22 mouse cellular contexts compared by ENCODE assay signal in genomic region chr10:82647205-82647811, GRCm38 (mm10). TPM values are rescaled to one million over a fixed set of nuclear protein-coding genes. Genes with fewer than 3 reads are reported as not detected.
DNase-seq lines count a peak whose midpoint lies in the region; ATAC-seq lines count a peak whose summit lies in the region.
"Had no signal": no experiment of that assay in that cellular context is flagged by ENCODE, and none has a peak within 500 bp of the region (broad histone marks: within the 10 kb centered on the region; RNA-seq: fewer than 3 reads in every experiment).

No protein-coding gene starts in this region.

- no peaks in the 10 kb centered on the region for H3K4me1 ChIP-seq in midbrain, embryonic 11.5 days (ENCODE audit: control insufficient read depth, insufficient read depth, low read length)
- H3K4me1 ChIP-seq in midbrain, embryonic 13.5 days (replicated peaks): no peaks in the 10 kb centered on the region
- no peaks in the 10 kb centered on the region for H3K4me1 ChIP-seq in neural tube, embryonic 15.5 days
- H3K4me1 ChIP-seq: forebrain, embryonic 13.5 days; heart, embryonic 13.5 days; hindbrain, embryonic 12.5 days had no signal

- 93% methylated on average over 17 of the region's 17 CpGs for WGBS in midbrain, embryonic 11.5 days
- WGBS in midbrain, embryonic 13.5 days: 94% methylated on average over 17 of the region's 17 CpGs
- WGBS in neural tube, embryonic 15.5 days: 96% methylated on average over 17 of the region's 17 CpGs

- H3K4me3 ChIP-seq in midbrain, embryonic 11.5 days (ENCODE audit: low read depth, low read length): no peak overlapping the region
- H3K4me3 ChIP-seq in midbrain, embryonic 13.5 days (replicated peaks): no peak overlapping the region
- H3K4me3 ChIP-seq in neural tube, embryonic 15.5 days (replicated peaks): no peak overlapping the region
- H3K4me3 ChIP-seq: forebrain, embryonic 13.5 days; heart, embryonic 13.5 days; hindbrain, embryonic 12.5 days had no signal

- no peaks in the 10 kb centered on the region for H3K9me3 ChIP-seq in midbrain, embryonic 11.5 days (ENCODE audit: control insufficient read depth, low read length)
- no peaks in the 10 kb centered on the region for H3K9me3 ChIP-seq in midbrain, embryonic 13.5 days
- no peaks in the 10 kb centered on the region for H3K9me3 ChIP-seq in neural tube, embryonic 15.5 days (replicated peaks)
- H3K9me3 ChIP-seq: forebrain, embryonic 13.5 days; heart, embryonic 13.5 days; hindbrain, embryonic 12.5 days had no signal

- no peak overlapping the region for H3K27ac ChIP-seq in midbrain, embryonic 11.5 days (ENCODE audit: low read depth, low read length)
- no peak overlapping the region for H3K27ac ChIP-seq in midbrain, embryonic 13.5 days
- no peak overlapping the region for H3K27ac ChIP-seq in neural tube, embryonic 15.5 days (replicated peaks)
- H3K27ac ChIP-seq: forebrain, embryonic 13.5 days; heart, embryonic 13.5 days; hindbrain, embryonic 12.5 days had no signal

- H3K4me2 ChIP-seq in midbrain, embryonic 11.5 days: no peak overlapping the region
- H3K4me2 ChIP-seq in midbrain, embryonic 13.5 days (replicated peaks): no peak overlapping the region
- no peak overlapping the region for H3K4me2 ChIP-seq in neural tube, embryonic 15.5 days
- H3K4me2 ChIP-seq: forebrain, embryonic 13.5 days; heart, embryonic 13.5 days; hindbrain, embryonic 12.5 days had no signal

- H3K9ac ChIP-seq in midbrain, embryonic 11.5 days (ENCODE audit: low read length): no peak overlapping the region
- no peak overlapping the region for H3K9ac ChIP-seq in midbrain, embryonic 13.5 days (replicated peaks)
- H3K9ac ChIP-seq in neural tube, embryonic 15.5 days (replicated peaks): no peak overlapping the region
- H3K9ac ChIP-seq: forebrain, embryonic 13.5 days; heart, embryonic 13.5 days; hindbrain, embryonic 12.5 days had no signal

- no peak for ATAC-seq in midbrain, embryonic 11.5 days (ENCODE audit: low FRiP score)
- no peak for ATAC-seq in midbrain, embryonic 13.5 days
- ATAC-seq in megakaryocyte, adult 5-6 weeks (ENCODE audit: poor library complexity, severe bottlenecking): peak; percentile 97
- ATAC-seq in neural tube, embryonic 15.5 days (ENCODE audit: low FRiP score): no peak
- ATAC-seq: activated CD4-positive, CD25-positive, alpha-beta regulatory T cell, adult 4 months; forebrain, embryonic 13.5 days; hindbrain, embryonic 16.5 days; inflammation-experienced regulatory T-cells, adult 6 months; Patski had no signal

- peaks cover 20% of the 10 kb centered on the region for H3K36me3 ChIP-seq in midbrain, embryonic 11.5 days (ENCODE audit: control insufficient read depth, insufficient read depth, low read length)
- peaks cover 70% of the 10 kb centered on the region for H3K36me3 ChIP-seq in midbrain, embryonic 13.5 days
- H3K36me3 ChIP-seq in neural tube, embryonic 15.5 days: peaks cover 67% of the 10 kb centered on the region

- no peaks in the 10 kb centered on the region for H3K27me3 ChIP-seq in midbrain, embryonic 11.5 days (ENCODE audit: control insufficient read depth, insufficient read depth, low read length)
- H3K27me3 ChIP-seq in midbrain, embryonic 13.5 days: no peaks in the 10 kb centered on the region
- no peaks in the 10 kb centered on the region for H3K27me3 ChIP-seq in neural tube, embryonic 15.5 days (replicated peaks)
- H3K27me3 ChIP-seq: CH12.LX; forebrain, embryonic 13.5 days; heart, embryonic 13.5 days; hindbrain, embryonic 12.5 days; Patski had no signal

- DNase-seq in heart, adult 18-20 months: peak; percentile 15
- no peak for DNase-seq in heart, postnatal 4 days
- DNase-seq in midbrain, embryonic 11.5 days (ENCODE audit: low spot score, missing footprints): peak; percentile 62
- DNase-seq in cerebellum, adult 18-20 months: no peak
- no peak for DNase-seq in lung, postnatal 14 days
- DNase-seq: adrenal gland, postnatal 14 days; cerebellum, adult 11 months; cerebellum, adult 9-10 months; cerebellum, postnatal 25 days; gastrocnemius, postnatal 36 days; heart, postnatal 36 days had no signal

RNA-seq across cellular contexts. Expression of gene Tdg, which starts 17.7 kb away (rescaled TPM):
- total RNA-seq in heart, adult 18-20 months (2021): 1 to 10 TPM; 8.6 to 9.6 TPM
- 10 to 100 TPM; 43.8 to 48.9 TPM for total RNA-seq in heart, postnatal 4 days (2021)
- polyA plus RNA-seq in midbrain, embryonic 11.5 days (2014; fragmentation: Nextera tagmentation; extraction: Ambion mirVana): 340 and 352 TPM in 2 replicates
- 229 and 241 TPM in 2 replicates for polyA plus RNA-seq in midbrain, embryonic 13.5 days (2015; fragmentation: Nextera tagmentation; extraction: Ambion mirVana)
- total RNA-seq in megakaryocyte, adult 5-6 weeks (2015): 28.5 and 28.8 TPM in 2 replicates
- 55.9 and 83.8 TPM in 2 replicates for total RNA-seq in megakaryocyte, adult 5-6 weeks (2017)
- 133 and 134 TPM in 2 replicates for polyA plus RNA-seq in neural tube, embryonic 15.5 days (2015; fragmentation: Nextera tagmentation; extraction: Ambion mirVana)

RNA-seq across cellular contexts. Expression of gene 1190007I07Rik, which starts 24.3 kb away (rescaled TPM):
- total RNA-seq in heart, adult 18-20 months (2021): 10 to 100 TPM; 27.6 to 35.3 TPM
- 10 to 100 TPM; 18.6 to 21.7 TPM for total RNA-seq in heart, postnatal 4 days (2021)
- polyA plus RNA-seq in midbrain, embryonic 11.5 days (2014; fragmentation: Nextera tagmentation; extraction: Ambion mirVana): 35.9 and 39.7 TPM in 2 replicates
- polyA plus RNA-seq in midbrain, embryonic 13.5 days (2015; fragmentation: Nextera tagmentation; extraction: Ambion mirVana): 37.4 and 39.0 TPM in 2 replicates
- 13.0 and 14.1 TPM in 2 replicates for total RNA-seq in megakaryocyte, adult 5-6 weeks (2015)
- total RNA-seq in megakaryocyte, adult 5-6 weeks (2017): 17.5 and 19.6 TPM in 2 replicates
- 39.3 and 44.6 TPM in 2 replicates for polyA plus RNA-seq in neural tube, embryonic 15.5 days (2015; fragmentation: Nextera tagmentation; extraction: Ambion mirVana)

RNA-seq across cellular contexts. Expression of gene Glt8d2, which starts 43.1 kb away (rescaled TPM):
- 1 to 10 TPM; 2.1 to 3.0 TPM for total RNA-seq in heart, adult 18-20 months (2021)
- total RNA-seq in heart, postnatal 4 days (2021): 1 to 10 TPM; 3.0 to 3.9 TPM
- 2.4 and 3.3 TPM in 2 replicates for polyA plus RNA-seq in midbrain, embryonic 11.5 days (2014; fragmentation: Nextera tagmentation; extraction: Ambion mirVana)
- polyA plus RNA-seq in midbrain, embryonic 13.5 days (2015; fragmentation: Nextera tagmentation; extraction: Ambion mirVana): 1.3 and 1.7 TPM in 2 replicates
- 0.18 TPM in 1 of 2 replicates, not detected in the other for total RNA-seq in megakaryocyte, adult 5-6 weeks (2015)
- 1.0 TPM in 1 of 2 replicates, not detected in the other for total RNA-seq in megakaryocyte, adult 5-6 weeks (2017)
- 1.8 and 2.7 TPM in 2 replicates for polyA plus RNA-seq in neural tube, embryonic 15.5 days (2015; fragmentation: Nextera tagmentation; extraction: Ambion mirVana)
- total RNA-seq: CH12.LX had no signal

RNA-seq across cellular contexts. Expression of gene Hcfc2, which starts 48.7 kb away (rescaled TPM):
- total RNA-seq in heart, adult 18-20 months (2021): 10 to 100 TPM; 29.9 to 32.3 TPM
- 10 to 100 TPM; 37.1 to 38.5 TPM for total RNA-seq in heart, postnatal 4 days (2021)
- polyA plus RNA-seq in midbrain, embryonic 11.5 days (2014; fragmentation: Nextera tagmentation; extraction: Ambion mirVana): 34.4 and 35.2 TPM in 2 replicates
- polyA plus RNA-seq in midbrain, embryonic 13.5 days (2015; fragmentation: Nextera tagmentation; extraction: Ambion mirVana): 45.9 and 46.2 TPM in 2 replicates
- total RNA-seq in megakaryocyte, adult 5-6 weeks (2015): 15.6 and 20.9 TPM in 2 replicates
- total RNA-seq in megakaryocyte, adult 5-6 weeks (2017): 22.1 and 32.8 TPM in 2 replicates
- 31.3 and 37.5 TPM in 2 replicates for polyA plus RNA-seq in neural tube, embryonic 15.5 days (2015; fragmentation: Nextera tagmentation; extraction: Ambion mirVana)

Comparison
In these comparisons a context has a peak if more than half of its experiments do, and no peak if none do; other contexts are left out.
1. DNase-seq: peak in heart, adult 18-20 months (2 of 2) and midbrain, embryonic 11.5 days (single experiment); none in heart, postnatal 4 days (single experiment), cerebellum, adult 18-20 months (0 of 2) and lung, postnatal 14 days (single experiment).